Mouse (Mus musculus): ENCODE results near the gene Pex7.
"Not testable (repeated sequence)": the region's sequence is repeated elsewhere in the genome, so short reads cannot be mapped to it uniquely, and the experiment has no call there.

Pex7 gene

GRCm38 (mm10) chr10:19933511-19934383 lies 26.3 kb upstream of the Pex7 start:
- DNase-seq (ENCODE audit: low read depth, low spot score): no peak

GRCm38 (mm10) chr10:19932986-19933385 lies 25.5 kb upstream of the Pex7 start:
- DNase-seq (ENCODE audit: low read depth, low spot score): no peak

- no peak for DNase-seq (ENCODE audit: low read depth, low spot score)
These were observed 20.7 kb upstream of the Pex7 start for GRCm38 (mm10) chr10:19928205-19928604.

GRCm38 (mm10) chr10:19926391-19926897 lies 19.0 kb upstream of the Pex7 start:
- not testable (repeated sequence) for DNase-seq (ENCODE audit: low read depth, low spot score)

GRCm38 (mm10) chr10:19924256-19924655 lies 16.8 kb upstream of the Pex7 start:
- no peak for DNase-seq (ENCODE audit: low read depth, low spot score)

GRCm38 (mm10) chr10:19922410-19922809 lies 14.9 kb upstream of the Pex7 start:
- no peak for DNase-seq (ENCODE audit: low read depth, low spot score)

GRCm38 (mm10) chr10:19915301-19915700 lies 7.8 kb upstream of the Pex7 start:
- no peak for DNase-seq (ENCODE audit: low read depth, low spot score)

- no peak for DNase-seq (ENCODE audit: low read depth, low spot score)
These were observed 6.3 kb upstream of the Pex7 start for GRCm38 (mm10) chr10:19913806-19914205.

GRCm38 (mm10) chr10:19911583-19911982 lies 4.1 kb upstream of the Pex7 start:
- no peak for DNase-seq (ENCODE audit: low read depth, low spot score)

- DNase-seq (ENCODE audit: low read depth, low spot score): no peak
These were observed 3.0 kb upstream of the Pex7 start for GRCm38 (mm10) chr10:19910516-19910915.

GRCm38 (mm10) chr10:19908076-19908475 lies 587 bp upstream of the Pex7 start:
- no peak for DNase-seq (ENCODE audit: low read depth, low spot score)

GRCm38 (mm10) chr10:19904077-19904820 lies 3.2 kb downstream of the Pex7 start:
- no peak for DNase-seq (ENCODE audit: low read depth, low spot score)

- DNase-seq (ENCODE audit: low read depth, low spot score): no peak
These were observed 5.5 kb downstream of the Pex7 start for GRCm38 (mm10) chr10:19901992-19902391.

- DNase-seq (ENCODE audit: low read depth, low spot score): no peak
These were observed 7.3 kb downstream of the Pex7 start for GRCm38 (mm10) chr10:19900191-19900590.

GRCm38 (mm10) chr10:19893976-19894375 lies 13.5 kb downstream of the Pex7 start:
- DNase-seq (ENCODE audit: low read depth, low spot score): no peak

- DNase-seq (ENCODE audit: low read depth, low spot score): no peak
These were observed 14.3 kb downstream of the Pex7 start for GRCm38 (mm10) chr10:19893146-19893545.

GRCm38 (mm10) chr10:19891686-19892085 lies 15.8 kb downstream of the Pex7 start:
- no peak for DNase-seq (ENCODE audit: low read depth, low spot score)

- DNase-seq (ENCODE audit: low read depth, low spot score): no peak
These were observed 17.6 kb downstream of the Pex7 start for GRCm38 (mm10) chr10:19889908-19890307.

- DNase-seq (ENCODE audit: low read depth, low spot score): no peak
These were observed 21.2 kb downstream of the Pex7 start for GRCm38 (mm10) chr10:19886249-19886648.

- no peak for DNase-seq (ENCODE audit: low read depth, low spot score)
These were observed 23.1 kb downstream of the Pex7 start for GRCm38 (mm10) chr10:19884409-19884808.

- DNase-seq (ENCODE audit: low read depth, low spot score): no peak
These were observed 27.1 kb downstream of the Pex7 start for GRCm38 (mm10) chr10:19880437-19880836.

- no peak for DNase-seq (ENCODE audit: low read depth, low spot score)
These were observed 28.3 kb downstream of the Pex7 start for GRCm38 (mm10) chr10:19879161-19879560.

- DNase-seq (ENCODE audit: low read depth, low spot score): no peak
These were observed 29.8 kb downstream of the Pex7 start for GRCm38 (mm10) chr10:19877679-19878078.
